Mouse (Mus musculus) adrenal gland, postnatal 14 days (tissue): ENCODE measurements around the gene Gm10061. TPM values are rescaled to one million over a fixed set of nuclear protein-coding genes. Genes with fewer than 3 reads are reported as not detected.
"Not testable (repeated sequence)": the region's sequence is repeated elsewhere in the genome, so short reads cannot be mapped to it uniquely, and the experiment has no call there.

ENCODE experiments used
- DNase-seq: peaks from one replicate; pipeline ENCODE4 v3.0.0; 2021; ENCODE audit warnings: mixed read lengths
- long read RNA-seq, 2 experiments: library from polyadenylated mRNA; stranded (forward); transcript quantifications; one replicate each; pipeline ENCODE4 v2.0.0; 2021
- total RNA-seq: library from RNA; stranded (reverse); gene quantifications from 2 replicates; pipeline ENCODE4 v1.2.3, GENCODE M21; 2021

The Gm10061 gene
- not detected in 2 replicates for total RNA-seq
- long read RNA-seq, experiment 1: 0 reads
- long read RNA-seq, experiment 2: 0 reads

- DNase-seq: no peak
Observed at GRCm38 (mm10) chr16:89150786-89151185, at the start of gene Gm10061. TSS of gene Gm10061 (plus strand) at chr16:89151086.

DNA sequence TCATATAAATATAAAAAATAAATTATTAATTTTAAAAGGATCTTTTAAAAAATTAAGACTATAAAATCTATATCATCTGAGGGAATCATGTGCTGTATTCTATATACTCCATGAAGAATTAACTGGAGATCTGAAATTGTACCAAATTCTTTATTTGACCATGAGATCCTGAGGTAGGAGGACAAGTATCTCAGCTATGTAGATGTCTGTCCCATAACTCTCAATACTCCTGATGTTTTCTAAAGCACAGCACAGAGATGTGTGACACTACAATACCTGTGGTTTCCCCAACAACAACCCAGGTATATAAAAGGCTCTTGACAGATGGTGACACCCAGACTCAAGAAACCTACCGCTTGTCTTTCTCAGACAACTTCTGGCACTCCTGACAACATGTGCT lies 10.3 kb upstream of the Gm10061 start, which contains the start of gene Gm6358:
TSS of gene Gm6358 (plus strand) at position 301 of the 400 bp plus-strand sequence.
- DNase-seq: no peak

DNA sequence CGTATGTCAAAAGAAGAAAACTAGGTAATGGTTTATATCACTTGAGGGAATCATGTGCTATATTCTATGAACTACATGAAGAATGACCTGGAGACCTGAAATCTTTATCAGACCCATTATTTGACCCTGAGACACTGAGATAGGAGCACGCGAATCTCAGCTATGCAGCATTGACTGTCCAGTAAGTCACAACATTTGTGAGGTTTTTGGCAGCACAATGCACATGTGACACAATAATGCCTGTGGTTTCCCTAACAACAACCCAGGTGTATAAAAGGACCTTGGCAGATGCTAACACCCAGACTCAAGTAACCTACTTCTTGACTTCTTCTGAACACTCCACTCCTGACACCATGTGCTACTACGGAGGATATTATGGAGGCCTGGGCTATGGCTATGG lies 6.8 kb downstream of the Gm10061 start, which contains the start of gene Gm9789:
TSS of gene Gm9789 (plus strand) at position 301 of the 400 bp plus-strand sequence.
- no peak for DNase-seq

- not testable (repeated sequence) for DNase-seq
Observed at GRCm38 (mm10) chr16:89169190-89169589, 18.3 kb downstream of the Gm10061 start, which contains the start of gene Gm7735. TSS of gene Gm7735 (plus strand) at chr16:89169490.

GRCm38 (mm10) chr16:89174435-89174834 lies 23.5 kb downstream of the Gm10061 start, which contains the start of gene 1110057P08Rik:
TSS of gene 1110057P08Rik (plus strand) at chr16:89174735.
- no peak for DNase-seq

GRCm38 (mm10) chr16:89188621-89189020 lies 37.7 kb downstream of the Gm10061 start:
- DNase-seq: no peak

Other genes starting within 250 kb of the Gm10061 start
- not detected in 2 replicates for gene Krtap19-9b, start 218.8 kb upstream of the Gm10061 start, total RNA-seq
- not detected in 2 replicates for gene Krtap16-3, start 188.2 kb upstream of the Gm10061 start, total RNA-seq
- not detected in 2 replicates for gene Krtap22-2, start 140.3 kb upstream of the Gm10061 start, total RNA-seq
- gene Gm10229, start 135.8 kb upstream of the Gm10061 start, total RNA-seq: not detected in 2 replicates
- not detected in 2 replicates for gene Krtap6-1, start 119.4 kb upstream of the Gm10061 start, total RNA-seq
- gene Gm10228, start 109.6 kb upstream of the Gm10061 start, total RNA-seq: not detected in 2 replicates
- gene Krtap6-5, start 103.2 kb upstream of the Gm10061 start, total RNA-seq: not detected in 2 replicates
- gene 1110025L11Rik, start 87.1 kb upstream of the Gm10061 start, total RNA-seq: not detected in 2 replicates
- gene Krtap6-3, start 67.1 kb upstream of the Gm10061 start, total RNA-seq: not detected in 2 replicates
- not detected in 2 replicates for gene Gm6358, start 10.2 kb upstream of the Gm10061 start, total RNA-seq
- not detected in 2 replicates for gene Gm9789, start 6.9 kb downstream of the Gm10061 start, total RNA-seq
- gene Gm7735, start 18.4 kb downstream of the Gm10061 start, total RNA-seq: not detected in 2 replicates
- not detected in 2 replicates for gene 1110057P08Rik, start 23.6 kb downstream of the Gm10061 start, total RNA-seq
- not detected in 2 replicates for gene Krtap20-2, start 54.8 kb downstream of the Gm10061 start, total RNA-seq